Mouse (Mus musculus) forebrain, embryonic 12.5 days (tissue): Measurements from ENCODE around the gene Coro6. TPM values are rescaled to one million over a fixed set of nuclear protein-coding genes. Genes with fewer than 3 reads are reported as not detected.

Experiments
- ATAC-seq: fragments of 200-750 bp; cut with Nextera tagmentation; 2 replicates; pipeline ENCODE4 v1.8.0; 2017; ENCODE audit warnings: moderate TSS enrichment; ENCODE audit not compliant: low FRiP score
- H3K27ac ChIP-seq: fragments of 300-500 bp; sonication (generic); 2 replicates; pipeline ENCODE4 v1.5.1; 2016; ENCODE audit warnings: mild to moderate bottlenecking
- H3K27me3 ChIP-seq: fragments of 300-500 bp; sonication (generic); 2 replicates; pipeline ENCODE4 v1.6.1; 2016; ENCODE audit warnings: mild to moderate bottlenecking
- H3K36me3 ChIP-seq: fragments of 300-500 bp; sonication (generic); replicated peaks from 2 replicates; pipeline ENCODE4 v1.6.1; 2016; ENCODE audit warnings: mild to moderate bottlenecking
- H3K4me1 ChIP-seq: fragments of 300-500 bp; sonication (generic); 2 replicates; pipeline ENCODE4 v1.6.1; 2016
- H3K4me2 ChIP-seq: fragments of 300-500 bp; sonication (generic); 2 replicates; pipeline ENCODE4 v1.6.1; 2016; ENCODE audit warnings: mild to moderate bottlenecking, moderate library complexity
- H3K4me3 ChIP-seq: fragments of 300-500 bp; sonication (generic); replicated peaks from 2 replicates; pipeline ENCODE4 v1.5.1; 2016; ENCODE audit warnings: mild to moderate bottlenecking
- H3K9ac ChIP-seq: fragments of 300-500 bp; sonication (generic); 2 replicates; pipeline ENCODE4 v1.6.1; 2016; ENCODE audit warnings: mild to moderate bottlenecking
- H3K9me3 ChIP-seq: fragments of 300-500 bp; sonication (generic); 2 replicates; pipeline ENCODE4 v1.6.1; 2016
- WGBS: fragments of 180-500 bp; shearing (Covaris S2); methylation state at CpG from one replicate; pipeline ENCODE4 v1.1.7; 2016; 5-methylcytosine and 5-hydroxymethylcytosine counted together
- polyA plus RNA-seq: library from polyadenylated mRNA; unstranded; fragments of >200 nt; fragmentation: Nextera tagmentation; extraction: Ambion mirVana; gene quantifications from 2 replicates; pipeline ENCODE4 v1.2.1, GENCODE M21; 2016

The Coro6 gene
- 0.10 and 0.12 TPM in 2 replicates for polyA plus RNA-seq

- H3K4me2 ChIP-seq: peak within 1 kb of the TSS; percentile 100
- peaks cover 15% of the 10 kb centered on the region for H3K4me1 ChIP-seq
- ATAC-seq: peak; percentile 74
- WGBS: under 1% methylated on average over 63 of the region's 73 CpGs
- H3K9me3 ChIP-seq: no peaks in the 10 kb centered on the region
- H3K9ac ChIP-seq: peak within 1 kb of the TSS; percentile 61
- peaks cover 73% of the 10 kb centered on the region for H3K27me3 ChIP-seq
- H3K36me3 ChIP-seq: 0 out of 2 replicates have a peak, but pooled peaks cover 4% of the 10 kb centered on the region
- H3K27ac ChIP-seq: no peak within 1 kb of the TSS
- H3K4me3 ChIP-seq: peak within 1 kb of the TSS; percentile 51
These were observed at the start of gene Coro6 for GRCm38 (mm10) chr11:77462283-77463100. Gene Coro6 (plus strand): TSS chr11:77462411.

- no peak overlapping the region for H3K27ac ChIP-seq
- no peaks in the 10 kb centered on the region for H3K27me3 ChIP-seq
- no peaks in the 10 kb centered on the region for H3K4me1 ChIP-seq
- ATAC-seq: no peak
- H3K36me3 ChIP-seq: 0 out of 2 replicates have a peak, but pooled peaks cover 2% of the 10 kb centered on the region
- no peak overlapping the region for H3K4me3 ChIP-seq
- no peak overlapping the region for H3K4me2 ChIP-seq
- WGBS: 85% methylated on average over 2 of the region's 2 CpGs
- H3K9ac ChIP-seq: no peak overlapping the region
- H3K9me3 ChIP-seq: no peaks in the 10 kb centered on the region
These were observed 47.9 kb upstream of the Coro6 start for GRCm38 (mm10) chr11:77414141-77414839.

GRCm38 (mm10) chr11:77416212-77417000 is 45.8 kb upstream of the Coro6 start:
- Histone ChIP-seq H3K4me1 (no peaks in the 10 kb centered on the region), H3K27me3 (no peaks in the 10 kb centered on the region), H3K9me3 (no peaks in the 10 kb centered on the region), H3K9ac (no peak overlapping the region), H3K27ac (no peak overlapping the region), H3K4me3 (no peak overlapping the region), H3K36me3 (peaks cover 5% of the 10 kb centered on the region), H3K4me2 (no peak overlapping the region)
- ATAC-seq: no peak
- WGBS: 83% methylated on average over 4 of the region's 4 CpGs

GRCm38 (mm10) chr11:77418021-77418420 is 44.2 kb upstream of the Coro6 start:
- Histone ChIP-seq H3K27me3 (no peaks in the 10 kb centered on the region), H3K9me3 (no peaks in the 10 kb centered on the region), H3K9ac (no peak overlapping the region), H3K4me3 (no peak overlapping the region), H3K27ac (no peak overlapping the region), H3K4me2 (no peak overlapping the region), H3K36me3 (peaks cover 5% of the 10 kb centered on the region), H3K4me1 (no peaks in the 10 kb centered on the region)
- 94% methylated on average over 4 of the region's 4 CpGs for WGBS
- ATAC-seq: no peak

- no peaks in the 10 kb centered on the region for H3K27me3 ChIP-seq
- no peak overlapping the region for H3K4me2 ChIP-seq
- no peak overlapping the region for H3K27ac ChIP-seq
- H3K36me3 ChIP-seq: peaks cover 14% of the 10 kb centered on the region
- H3K9me3 ChIP-seq: no peaks in the 10 kb centered on the region
- H3K4me3 ChIP-seq: no peak overlapping the region
- WGBS: 90% methylated on average over 4 of the region's 4 CpGs
- ATAC-seq: no peak
- H3K4me1 ChIP-seq: no peaks in the 10 kb centered on the region
- H3K9ac ChIP-seq: no peak overlapping the region
These were observed 38.9 kb upstream of the Coro6 start for GRCm38 (mm10) chr11:77423175-77423859.

- Histone ChIP-seq H3K27me3 (no peaks in the 10 kb centered on the region), H3K36me3 (peaks cover 10% of the 10 kb centered on the region), H3K4me3 (no peak overlapping the region), H3K4me1 (no peaks in the 10 kb centered on the region), H3K9me3 (no peaks in the 10 kb centered on the region), H3K9ac (no peak overlapping the region), H3K4me2 (no peak overlapping the region), H3K27ac (no peak overlapping the region)
- WGBS: 91% methylated on average over 1 of the region's 1 CpGs
- no peak for ATAC-seq
These were observed 33.8 kb upstream of the Coro6 start for GRCm38 (mm10) chr11:77428446-77428845.

- Histone ChIP-seq H3K4me3 (no peak overlapping the region), H3K9me3 (no peaks in the 10 kb centered on the region), H3K9ac (no peak overlapping the region), H3K27me3 (no peaks in the 10 kb centered on the region), H3K36me3 (peaks cover 28% of the 10 kb centered on the region), H3K27ac (no peak overlapping the region), H3K4me2 (no peak overlapping the region), H3K4me1 (no peaks in the 10 kb centered on the region)
- 88% methylated on average over 2 of the region's 2 CpGs for WGBS
- no peak for ATAC-seq
These were observed 25.2 kb upstream of the Coro6 start for GRCm38 (mm10) chr11:77437026-77437425.

- 94% methylated on average over 9 of the region's 9 CpGs for WGBS
- H3K27ac ChIP-seq: no peak overlapping the region
- H3K9ac ChIP-seq: no peak overlapping the region
- no peaks in the 10 kb centered on the region for H3K9me3 ChIP-seq
- H3K27me3 ChIP-seq: no peaks in the 10 kb centered on the region
- H3K4me3 ChIP-seq: no peak overlapping the region
- ATAC-seq: no peak
- no peaks in the 10 kb centered on the region for H3K4me1 ChIP-seq
- H3K36me3 ChIP-seq: peaks cover 43% of the 10 kb centered on the region
- no peak overlapping the region for H3K4me2 ChIP-seq
These were observed 22.1 kb upstream of the Coro6 start for GRCm38 (mm10) chr11:77440081-77440480.

GRCm38 (mm10) chr11:77441020-77441419 is 21.2 kb upstream of the Coro6 start:
- no peak for ATAC-seq
- 91% methylated on average over 8 of the region's 8 CpGs for WGBS
- Histone ChIP-seq H3K27me3 (no peaks in the 10 kb centered on the region), H3K9me3 (no peaks in the 10 kb centered on the region), H3K36me3 (peaks cover 43% of the 10 kb centered on the region), H3K9ac (no peak overlapping the region), H3K4me1 (no peaks in the 10 kb centered on the region), H3K4me2 (no peak overlapping the region), H3K4me3 (no peak overlapping the region), H3K27ac (no peak overlapping the region)

GRCm38 (mm10) chr11:77442186-77443170 is 19.7 kb upstream of the Coro6 start:
- Histone ChIP-seq H3K4me1 (no peaks in the 10 kb centered on the region), H3K27me3 (no peaks in the 10 kb centered on the region), H3K4me3 (no peak overlapping the region), H3K9ac (no peak overlapping the region), H3K27ac (no peak overlapping the region), H3K36me3 (peaks cover 43% of the 10 kb centered on the region), H3K4me2 (no peak overlapping the region), H3K9me3 (no peaks in the 10 kb centered on the region)
- no peak for ATAC-seq
- WGBS: 84% methylated on average over 7 of the region's 7 CpGs

GRCm38 (mm10) chr11:77444939-77445338 is 17.3 kb upstream of the Coro6 start:
- H3K27ac ChIP-seq: no peak overlapping the region
- no peak overlapping the region for H3K9ac ChIP-seq
- H3K36me3 ChIP-seq: peaks cover 38% of the 10 kb centered on the region
- no peaks in the 10 kb centered on the region for H3K9me3 ChIP-seq
- WGBS: 87% methylated on average over 2 of the region's 2 CpGs
- no peak for ATAC-seq
- no peaks in the 10 kb centered on the region for H3K27me3 ChIP-seq
- no peak overlapping the region for H3K4me3 ChIP-seq
- H3K4me2 ChIP-seq: no peak overlapping the region
- no peaks in the 10 kb centered on the region for H3K4me1 ChIP-seq
